Mouse (Mus musculus) heart, postnatal 0 days (tissue): ENCODE measurements around the gene Cyp17a1.

Experiments used
- CTCF ChIP-seq: IDR thresholded peaks from 2 replicates; pipeline ENCODE4 v1.5.1; 2016; ENCODE audit warnings: antibody characterized with exemption, control low read depth, low read depth
- EP300 ChIP-seq: IDR thresholded peaks from 2 replicates; pipeline ENCODE4 v1.6.1; 2016; ENCODE audit warnings: antibody characterized with exemption, low read depth

DNA sequence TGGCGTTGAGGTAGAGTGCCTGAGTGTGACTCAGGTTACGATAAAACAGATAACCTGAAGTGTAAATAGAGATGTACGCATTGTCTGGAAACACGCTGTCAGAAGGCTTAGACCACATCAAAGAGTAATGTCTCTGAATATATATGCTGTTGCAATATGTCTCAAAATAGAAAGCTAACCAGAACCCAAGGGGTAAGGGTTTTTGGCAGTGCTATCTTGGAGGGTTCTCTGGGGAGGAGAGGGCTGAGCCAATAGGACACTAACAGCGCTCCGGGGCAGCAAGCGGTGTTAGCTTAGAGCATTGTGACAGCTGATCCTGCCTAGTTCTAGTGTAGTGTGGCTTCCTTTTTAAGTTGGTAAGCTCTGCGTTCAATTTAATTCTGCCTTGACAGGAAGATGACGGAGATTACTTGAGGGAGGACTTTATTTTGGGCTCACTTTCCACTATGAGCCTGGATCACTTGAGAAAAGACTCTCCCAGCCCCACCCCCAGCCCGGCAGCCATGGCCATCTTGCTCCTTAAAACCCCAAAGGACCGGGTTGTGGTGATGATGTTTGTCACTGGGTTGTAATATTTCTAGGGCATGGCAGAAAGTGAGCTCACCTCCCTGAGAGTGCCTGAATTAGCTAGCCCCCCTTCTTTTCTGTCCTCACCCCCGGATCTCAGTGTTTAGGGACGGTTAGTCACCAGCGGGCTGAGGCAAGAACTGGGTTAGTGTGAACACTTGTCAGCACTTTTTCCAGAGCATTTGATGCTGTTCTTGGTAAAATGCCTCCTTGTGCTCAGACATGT lies 52.8 kb downstream of the Cyp17a1 start:
- TF ChIP-seq CTCF (no peak), EP300 (no peak)
